Mouse (Mus musculus): Measurements from ENCODE around the gene Rgs3. TPM values are rescaled to one million over a fixed set of nuclear protein-coding genes. Genes with fewer than 3 reads are reported as not detected.

Gene Rgs3
- polyA plus RNA-seq, 1 experiment from 2014 or later = 6.6 TPM

- ATAC-seq (no peak), DNase-seq (no peak)
- Histone ChIP-seq H3K9ac (replicated peaks) (no peak overlapping the region), H3K9me3 (ENCODE audit: low read length) (no peaks in the 10 kb centered on the region), H3K4me1 (ENCODE audit: insufficient read depth) (no peaks in the 10 kb centered on the region), H3K27ac (ENCODE audit: low read depth) (no peak overlapping the region), H3K36me3 (replicated peaks; ENCODE audit: insufficient read depth, low read length) (peaks cover 5% of the 10 kb centered on the region; the same call in 1 of the 2 replicates), H3K4me3 (ENCODE audit: low read depth, low read length) (no peak overlapping the region), H3K27me3 (ENCODE audit: insufficient read depth, low read length) (no peaks in the 10 kb centered on the region), H3K4me2 (ENCODE audit: low read depth, low read length) (no peak overlapping the region)
- TF ChIP-seq EP300 (IDR thresholded peaks at IDR 0.05; ENCODE audit: low read depth) = no peak
- no peak for TF ChIP-seq CTCF (IDR thresholded peaks at IDR 0.05; ENCODE audit: low read depth)
- WGBS (ENCODE audit: insufficient replicate concordance) = 80% methylated on average over 7 of the region's 7 CpGs
Observed at GRCm38 (mm10) chr4:62708084-62708483, 148.4 kb downstream of the Rgs3 start.

DNA sequence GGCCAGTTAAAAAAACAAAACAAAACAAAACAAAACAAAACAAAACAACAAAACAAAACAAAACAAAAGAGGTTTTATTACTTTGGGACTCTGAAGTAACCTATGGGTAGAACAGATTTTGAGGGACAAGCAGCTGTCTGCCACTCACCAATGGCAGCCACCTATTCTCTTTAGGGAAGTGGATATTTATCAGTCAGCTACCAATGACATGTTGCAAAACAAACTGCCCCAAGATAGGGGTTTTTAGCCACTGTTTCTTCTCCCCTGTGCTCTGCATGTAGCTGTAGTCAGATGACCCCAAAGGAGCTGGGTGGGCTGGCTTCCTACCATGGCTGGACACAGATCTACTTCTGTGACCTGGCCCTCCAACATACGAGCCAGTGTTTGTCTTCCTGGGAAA is 149.3 kb downstream of the Rgs3 start:
- H3K36me3 ChIP-seq (replicated peaks; ENCODE audit: insufficient read depth, low read length) = peaks cover 2% of the 10 kb centered on the region; the same call in 1 of the 2 replicates
- no peak for TF ChIP-seq CTCF (IDR thresholded peaks at IDR 0.05; ENCODE audit: low read depth)
- TF ChIP-seq EP300 (IDR thresholded peaks at IDR 0.05; ENCODE audit: low read depth) = no peak
- no peak for ATAC-seq
- H3K4me1 ChIP-seq (ENCODE audit: insufficient read depth) = no peaks in the 10 kb centered on the region
- no peak for DNase-seq
- no peak overlapping the region for H3K27ac ChIP-seq (ENCODE audit: low read depth)
- H3K9ac ChIP-seq (replicated peaks) = no peak overlapping the region
- H3K4me2 ChIP-seq (ENCODE audit: low read depth, low read length) = no peak overlapping the region
- WGBS (ENCODE audit: insufficient replicate concordance) = 45% methylated on average over 1 of the region's 1 CpGs
- no peak overlapping the region for H3K4me3 ChIP-seq (ENCODE audit: low read depth, low read length)
- no peaks in the 10 kb centered on the region for H3K27me3 ChIP-seq (ENCODE audit: insufficient read depth, low read length)
- no peaks in the 10 kb centered on the region for H3K9me3 ChIP-seq (ENCODE audit: low read length)

- no peak for DNase-seq
- WGBS (ENCODE audit: insufficient replicate concordance) = 64% methylated on average over 5 of the region's 5 CpGs
- no peak for TF ChIP-seq CTCF (IDR thresholded peaks at IDR 0.05; ENCODE audit: low read depth)
- no peak for TF ChIP-seq EP300 (IDR thresholded peaks at IDR 0.05; ENCODE audit: low read depth)
- H3K9ac ChIP-seq (replicated peaks) = no peak overlapping the region
- no peak overlapping the region for H3K4me2 ChIP-seq (ENCODE audit: low read depth, low read length)
- H3K36me3 ChIP-seq (replicated peaks; ENCODE audit: insufficient read depth, low read length) = no peaks in the 10 kb centered on the region
- no peaks in the 10 kb centered on the region for H3K27me3 ChIP-seq (ENCODE audit: insufficient read depth, low read length)
- H3K4me3 ChIP-seq (ENCODE audit: low read depth, low read length) = no peak overlapping the region
- no peak for ATAC-seq
- no peaks in the 10 kb centered on the region for H3K4me1 ChIP-seq (ENCODE audit: insufficient read depth)
- no peak overlapping the region for H3K27ac ChIP-seq (ENCODE audit: low read depth)
- no peaks in the 10 kb centered on the region for H3K9me3 ChIP-seq (ENCODE audit: low read length)
Observed at GRCm38 (mm10) chr4:62709448-62709847, 149.8 kb downstream of the Rgs3 start.

- H3K4me2 ChIP-seq (ENCODE audit: low read depth, low read length) = no peak overlapping the region
- H3K4me3 ChIP-seq (ENCODE audit: low read depth, low read length) = no peak overlapping the region
- DNase-seq (no peak), ATAC-seq (no peak)
- no peaks in the 10 kb centered on the region for H3K36me3 ChIP-seq (replicated peaks; ENCODE audit: insufficient read depth, low read length)
- no peak overlapping the region for H3K9ac ChIP-seq (replicated peaks)
- TF ChIP-seq CTCF (IDR thresholded peaks at IDR 0.05; ENCODE audit: low read depth) (no peak), EP300 (IDR thresholded peaks at IDR 0.05; ENCODE audit: low read depth) (no peak)
- H3K27me3 ChIP-seq (ENCODE audit: insufficient read depth, low read length) = no peaks in the 10 kb centered on the region
- no peaks in the 10 kb centered on the region for H3K4me1 ChIP-seq (ENCODE audit: insufficient read depth)
- H3K27ac ChIP-seq (ENCODE audit: low read depth) = no peak overlapping the region
- no peaks in the 10 kb centered on the region for H3K9me3 ChIP-seq (ENCODE audit: low read length)
- WGBS (ENCODE audit: insufficient replicate concordance) = 67% methylated on average over 7 of the region's 7 CpGs
Observed at GRCm38 (mm10) chr4:62711159-62711558, 151.5 kb downstream of the Rgs3 start.

DNA sequence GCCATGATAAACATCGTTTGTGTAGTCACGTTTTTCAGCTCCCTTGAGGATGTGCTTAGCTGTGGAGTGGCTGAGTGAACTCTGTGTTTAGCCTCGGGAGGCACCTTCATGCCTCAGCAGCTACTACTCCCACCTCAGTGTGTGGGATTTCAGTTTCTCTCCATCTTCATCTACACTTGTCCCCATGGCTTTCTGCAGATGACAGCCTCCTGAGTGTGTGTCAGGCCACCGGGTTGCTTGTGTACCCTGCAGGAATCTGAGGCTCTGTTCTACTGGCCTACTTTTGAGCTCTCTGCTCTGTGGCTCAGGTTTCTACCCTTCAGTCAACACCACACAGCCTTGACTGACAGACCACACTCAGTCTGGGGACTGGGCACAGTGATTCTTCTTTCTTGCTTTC is 151.9 kb downstream of the Rgs3 start:
- TF ChIP-seq CTCF (IDR thresholded peaks at IDR 0.05; ENCODE audit: low read depth) (no peak), EP300 (IDR thresholded peaks at IDR 0.05; ENCODE audit: low read depth) (no peak)
- Histone ChIP-seq H3K36me3 (replicated peaks; ENCODE audit: insufficient read depth, low read length) (no peaks in the 10 kb centered on the region), H3K4me1 (ENCODE audit: insufficient read depth) (no peaks in the 10 kb centered on the region), H3K4me3 (ENCODE audit: low read depth, low read length) (no peak overlapping the region), H3K9me3 (ENCODE audit: low read length) (no peaks in the 10 kb centered on the region), H3K27me3 (ENCODE audit: insufficient read depth, low read length) (no peaks in the 10 kb centered on the region), H3K9ac (replicated peaks) (no peak overlapping the region), H3K4me2 (ENCODE audit: low read depth, low read length) (no peak overlapping the region), H3K27ac (ENCODE audit: low read depth) (no peak overlapping the region)
- DNase-seq = no peak
- ATAC-seq = no peak
- WGBS (ENCODE audit: insufficient replicate concordance) = 62% methylated on average over 4 of the region's 4 CpGs

- Histone ChIP-seq H3K4me1 (ENCODE audit: insufficient read depth) (0 out of 2 replicates have a peak, but pooled peaks cover 7% of the 10 kb centered on the region), H3K9ac (replicated peaks) (no peak overlapping the region), H3K4me2 (ENCODE audit: low read depth, low read length) (no peak overlapping the region), H3K4me3 (ENCODE audit: low read depth, low read length) (no peak overlapping the region), H3K27ac (ENCODE audit: low read depth) (no peak overlapping the region), H3K9me3 (ENCODE audit: low read length) (no peaks in the 10 kb centered on the region), H3K36me3 (replicated peaks; ENCODE audit: insufficient read depth, low read length) (no peaks in the 10 kb centered on the region), H3K27me3 (ENCODE audit: insufficient read depth, low read length) (no peaks in the 10 kb centered on the region)
- TF ChIP-seq EP300 (IDR thresholded peaks at IDR 0.05; ENCODE audit: low read depth) = no peak
- TF ChIP-seq CTCF (IDR thresholded peaks at IDR 0.05; ENCODE audit: low read depth) = no peak
- ATAC-seq = no peak
- DNase-seq = no peak
Observed at GRCm38 (mm10) chr4:62720861-62721260, 161.2 kb downstream of the Rgs3 start.

- no peak overlapping the region for H3K4me2 ChIP-seq (ENCODE audit: low read depth, low read length)
- no peak overlapping the region for H3K27ac ChIP-seq (ENCODE audit: low read depth)
- H3K4me3 ChIP-seq (ENCODE audit: low read depth, low read length) = no peak overlapping the region
- ATAC-seq (no peak), DNase-seq (no peak)
- H3K9ac ChIP-seq (replicated peaks) = no peak overlapping the region
- H3K27me3 ChIP-seq (ENCODE audit: insufficient read depth, low read length) = no peaks in the 10 kb centered on the region
- 39% methylated on average over 3 of the region's 3 CpGs for WGBS (ENCODE audit: insufficient replicate concordance)
- no peak for TF ChIP-seq EP300 (IDR thresholded peaks at IDR 0.05; ENCODE audit: low read depth)
- no peak for TF ChIP-seq CTCF (IDR thresholded peaks at IDR 0.05; ENCODE audit: low read depth)
- 0 out of 2 replicates have a peak, but pooled peaks cover 7% of the 10 kb centered on the region for H3K4me1 ChIP-seq (ENCODE audit: insufficient read depth)
- no peaks in the 10 kb centered on the region for H3K9me3 ChIP-seq (ENCODE audit: low read length)
- no peaks in the 10 kb centered on the region for H3K36me3 ChIP-seq (replicated peaks; ENCODE audit: insufficient read depth, low read length)
Observed at GRCm38 (mm10) chr4:62722021-62722426, 162.4 kb downstream of the Rgs3 start.

Data from liver, postnatal 0 days (tissue).